Mouse (Mus musculus) megakaryocyte, embryonic 14.5 days (primary cell): ENCODE results near the gene Slc2a4.

ENCODE experiments used
- FLI1 ChIP-seq: IDR thresholded peaks from 2 replicates; pipeline ENCODE4 v1.6.1; 2012; ENCODE audit warnings: low read length, inconsistent platforms, mixed read lengths
- GATA1 ChIP-seq: IDR thresholded peaks from 3 replicates; pipeline ENCODE4 v1.6.1; 2012; ENCODE audit warnings: mixed read lengths, low read length, inconsistent platforms, borderline replicate concordance

GRCm38 (mm10) chr11:69961841-69962240, 13.9 kb upstream of the Slc2a4 start:
- TF ChIP-seq GATA1 (no peak), FLI1 (no peak)
